Mouse (Mus musculus) adrenal gland, adult (tissue): ENCODE measurements at regions not wholly inside any gene's neighbourhood (a gene's known extent, or its start where the extent isn't known, plus 50 kb on each side); places are given as distances from the start of the nearest gene placed in this dataset.

ENCODE experiments used
- DNase-seq, 2 experiments: peaks; one replicate each; pipeline ENCODE4 v3.0.0; 2022 to 2023; ENCODE audit warnings: low spot score in 1 of 2; ENCODE audit not compliant: inconsistent age in 2 of 2

DNA sequence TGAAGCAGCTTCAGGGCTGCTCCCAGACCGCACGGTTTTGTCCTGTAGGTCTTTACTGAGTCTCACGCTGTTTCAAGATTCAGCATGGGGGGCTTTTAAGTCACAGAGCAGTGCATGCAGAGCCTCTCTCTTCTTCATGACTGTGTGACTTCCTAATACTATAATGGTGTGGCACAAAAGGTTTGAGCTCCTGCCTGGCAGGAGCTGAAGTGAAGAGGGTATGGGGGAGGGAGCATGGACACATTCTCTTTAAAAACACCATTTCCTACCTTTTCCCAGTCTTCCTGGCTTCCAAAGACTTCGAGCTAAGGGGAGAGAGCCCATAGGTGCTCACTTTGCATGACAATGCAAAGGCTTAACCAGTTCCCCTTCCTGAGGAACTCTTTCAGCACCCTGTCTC lies 934.9 kb upstream of the Gm5150 start:
- no peak for DNase-seq

DNA sequence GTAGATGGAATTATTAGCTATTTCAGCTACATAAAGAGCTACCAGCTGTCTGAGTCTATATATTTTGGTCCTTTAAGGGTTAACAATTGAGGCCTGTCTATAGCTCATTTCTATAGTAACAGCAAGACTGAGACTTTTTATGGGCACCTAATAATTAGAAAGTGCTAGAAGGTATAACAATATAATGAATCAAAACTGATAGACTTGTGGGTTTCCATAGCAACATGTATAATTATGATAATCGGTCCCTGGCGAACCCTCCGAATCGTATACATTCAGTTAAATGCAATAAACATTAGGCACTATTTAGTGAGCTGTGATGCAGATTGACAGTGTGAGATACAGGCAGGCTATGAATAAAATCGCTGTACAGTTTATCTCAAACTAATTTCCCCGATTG lies 933.3 kb upstream of the Gm5150 start:
- DNase-seq = no peak

DNA sequence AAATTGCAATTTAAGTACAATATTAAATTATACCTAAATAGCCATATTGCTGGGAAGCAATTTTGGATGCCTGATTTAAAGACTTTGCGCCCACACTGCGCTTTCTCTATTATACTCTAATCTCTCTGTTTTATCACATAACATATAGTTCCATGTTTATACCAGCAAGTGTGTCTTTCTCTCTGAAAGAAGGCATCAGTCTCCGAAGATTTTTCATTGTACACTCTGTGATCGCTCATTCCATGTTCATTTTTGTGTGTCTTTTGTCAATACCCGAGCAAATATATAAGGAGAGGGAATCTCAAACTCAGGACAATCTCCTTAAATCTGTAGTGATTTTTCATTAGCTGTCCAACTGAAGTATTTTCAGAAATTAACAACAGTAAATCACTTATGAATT lies 932.9 kb upstream of the Gm5150 start:
- no peak for DNase-seq

DNA sequence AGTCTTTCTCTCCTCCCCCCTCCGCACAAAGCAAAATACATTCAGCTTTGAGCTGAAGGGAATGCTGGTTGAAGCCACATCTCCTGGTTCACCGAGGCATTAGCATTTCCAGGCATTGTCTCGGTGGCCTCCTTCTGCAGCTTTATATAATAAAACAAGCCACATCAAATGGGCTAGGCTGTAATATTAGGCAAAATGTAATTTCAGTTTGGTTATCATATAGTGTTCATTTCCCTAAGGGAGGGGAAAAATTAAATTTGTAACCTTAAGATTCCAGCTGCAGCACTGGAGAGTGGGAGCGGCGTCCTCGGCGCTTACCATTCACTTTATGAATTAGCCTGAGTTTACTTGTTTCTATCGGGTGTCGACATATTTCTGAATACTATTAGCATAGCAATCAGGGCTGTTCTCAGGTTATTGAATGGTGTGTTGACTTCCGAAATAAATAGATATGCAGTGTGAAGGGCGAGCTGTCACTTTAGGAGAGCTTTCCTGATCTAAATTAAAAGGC lies 932.3 kb upstream of the Gm5150 start:
- DNase-seq = no peak

DNA sequence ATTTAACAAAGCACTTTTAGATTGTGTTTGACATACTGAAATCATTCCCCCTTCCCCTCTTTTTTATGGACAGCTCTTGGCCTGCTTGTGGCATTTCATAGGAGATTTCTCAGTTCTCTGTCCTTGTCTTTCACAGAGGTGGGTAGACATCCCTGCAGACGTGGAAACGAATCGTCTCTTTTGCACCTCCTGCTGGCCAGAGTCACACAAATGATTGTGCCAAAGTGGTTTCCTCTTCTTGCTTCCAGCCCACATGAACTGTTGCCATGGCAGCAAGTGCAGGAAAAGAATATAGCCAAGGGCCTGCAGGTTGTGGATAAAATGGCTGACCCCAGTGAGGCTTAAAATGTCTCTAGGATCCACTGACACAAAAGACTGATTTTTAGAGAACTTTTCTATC lies 924.1 kb upstream of the Gm5150 start:
- no peak for DNase-seq

DNA sequence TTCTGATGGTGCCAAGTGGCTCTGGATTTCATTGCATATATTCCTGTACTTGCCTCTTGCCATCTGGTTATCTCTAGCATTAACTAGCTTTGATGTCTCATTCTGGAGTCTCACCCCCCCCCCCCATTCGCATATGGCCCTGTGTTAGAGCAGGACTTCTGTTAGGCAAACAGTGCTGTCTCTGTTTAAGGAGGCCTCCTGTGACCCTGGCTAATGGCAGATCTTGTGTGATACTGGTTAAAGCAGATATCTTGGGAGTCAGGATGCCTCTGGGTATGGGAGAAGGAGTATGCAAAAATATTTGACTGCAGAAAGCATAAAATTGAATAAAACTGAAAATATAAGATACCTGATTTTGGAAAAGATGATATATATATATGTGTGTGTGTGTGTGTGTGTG lies 923.6 kb upstream of the Gm5150 start:
- DNase-seq = no peak

DNA sequence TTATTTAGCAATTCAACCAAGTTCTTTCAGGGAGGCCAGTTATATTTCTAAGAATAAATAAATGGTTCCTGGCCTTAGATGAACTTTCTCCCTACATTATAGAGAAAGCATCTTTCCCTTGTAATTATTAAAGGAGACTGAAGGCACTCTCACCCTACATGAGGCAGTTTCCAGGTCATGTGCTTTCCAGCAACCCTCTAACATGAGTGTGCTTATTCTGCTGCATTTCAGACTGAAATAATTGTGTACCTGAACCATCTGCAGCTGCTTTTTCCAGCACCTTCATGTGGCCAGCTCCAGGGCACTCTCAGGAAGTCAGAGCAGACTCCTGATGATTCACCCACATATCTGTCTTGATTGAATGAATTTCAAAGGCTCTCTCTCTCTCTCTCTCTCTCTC lies 917.8 kb upstream of the Gm5150 start:
- no peak for DNase-seq

DNA sequence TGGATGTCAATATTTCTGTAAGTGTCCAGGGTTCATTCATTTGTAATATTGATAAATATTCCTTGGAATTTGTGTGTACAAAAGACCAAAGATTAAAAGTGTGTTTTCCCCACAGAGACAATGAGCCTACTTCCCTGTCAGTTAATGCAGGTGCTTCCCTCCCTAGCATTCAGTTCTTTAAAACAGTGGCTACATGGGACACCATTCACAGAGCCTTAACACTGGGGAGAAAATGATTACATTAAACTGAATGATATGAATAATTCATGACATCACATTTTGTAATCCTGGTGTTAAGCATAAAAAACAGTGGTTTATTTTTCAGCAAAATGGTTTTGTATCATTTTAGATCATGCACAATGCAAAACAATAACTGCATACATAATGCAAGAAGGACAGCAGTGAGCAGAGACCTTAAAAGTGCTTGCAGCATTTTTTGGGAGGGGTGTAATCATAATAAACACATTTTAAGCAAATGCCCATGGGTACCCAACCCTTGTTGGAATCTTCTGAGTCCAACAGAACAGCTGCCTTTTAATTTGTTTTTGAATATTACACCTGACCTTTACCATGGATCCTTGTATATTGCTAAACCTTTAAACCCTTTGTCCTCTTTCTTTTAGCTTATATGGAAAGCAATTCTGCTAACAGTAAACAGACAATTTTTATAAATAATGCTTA lies 917.1 kb upstream of the Gm5150 start:
- no peak for DNase-seq

DNA sequence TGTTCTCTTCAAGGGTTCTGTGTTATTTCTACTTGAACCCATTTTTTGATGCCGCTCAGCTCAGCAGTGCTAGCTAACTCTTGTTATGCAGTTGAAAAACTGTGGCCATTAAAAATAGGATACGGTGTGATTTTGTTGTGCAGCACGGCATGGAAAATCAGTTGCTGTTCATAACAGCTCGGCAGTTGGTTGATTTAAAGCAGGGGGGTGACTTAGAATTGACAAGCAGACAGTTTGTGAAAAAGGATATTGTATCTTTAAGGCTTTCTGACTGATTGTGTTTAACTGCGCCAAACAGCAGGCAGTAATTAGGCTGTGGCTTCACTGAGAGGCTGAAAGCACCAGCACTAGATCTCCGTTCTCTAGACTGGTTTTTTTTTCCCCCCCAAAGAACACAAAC lies 915.1 kb upstream of the Gm5150 start:
- DNase-seq = no peak

DNA sequence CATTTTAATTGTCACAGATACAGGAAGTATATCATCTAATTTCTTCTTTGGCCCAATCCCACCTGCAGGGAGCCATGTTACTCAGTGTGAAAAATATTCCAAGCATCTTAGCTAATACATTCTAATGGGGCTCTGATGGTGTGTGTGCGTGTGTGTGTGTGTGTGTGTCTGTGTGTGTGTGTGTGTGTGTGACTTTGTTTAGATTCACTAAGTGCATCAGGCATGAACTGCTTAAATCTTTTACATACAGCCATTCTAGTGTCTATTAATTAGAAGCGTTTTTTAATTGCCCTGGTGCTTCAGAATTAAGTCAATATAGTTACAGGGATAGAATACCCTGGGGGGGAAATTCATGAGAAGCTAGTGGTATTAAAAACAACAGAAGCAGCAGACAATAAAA lies 912.1 kb upstream of the Gm5150 start:
- no peak for DNase-seq

DNA sequence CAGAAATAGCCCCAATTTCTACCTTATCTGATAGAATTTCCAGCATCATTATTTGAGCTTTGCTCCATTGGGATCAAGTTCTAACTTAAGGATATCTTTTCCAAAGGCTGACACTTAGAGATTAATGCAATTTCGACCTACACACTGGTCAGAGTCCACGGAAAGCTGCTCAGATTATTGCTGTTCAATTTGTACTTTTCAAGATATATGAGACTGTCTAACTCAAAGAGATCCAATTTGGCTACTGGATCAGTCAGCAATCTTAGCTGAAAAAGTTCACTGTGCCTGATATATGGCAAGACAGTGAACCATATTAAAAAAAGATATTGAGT lies 909.8 kb upstream of the Gm5150 start:
- DNase-seq = no peak

DNA sequence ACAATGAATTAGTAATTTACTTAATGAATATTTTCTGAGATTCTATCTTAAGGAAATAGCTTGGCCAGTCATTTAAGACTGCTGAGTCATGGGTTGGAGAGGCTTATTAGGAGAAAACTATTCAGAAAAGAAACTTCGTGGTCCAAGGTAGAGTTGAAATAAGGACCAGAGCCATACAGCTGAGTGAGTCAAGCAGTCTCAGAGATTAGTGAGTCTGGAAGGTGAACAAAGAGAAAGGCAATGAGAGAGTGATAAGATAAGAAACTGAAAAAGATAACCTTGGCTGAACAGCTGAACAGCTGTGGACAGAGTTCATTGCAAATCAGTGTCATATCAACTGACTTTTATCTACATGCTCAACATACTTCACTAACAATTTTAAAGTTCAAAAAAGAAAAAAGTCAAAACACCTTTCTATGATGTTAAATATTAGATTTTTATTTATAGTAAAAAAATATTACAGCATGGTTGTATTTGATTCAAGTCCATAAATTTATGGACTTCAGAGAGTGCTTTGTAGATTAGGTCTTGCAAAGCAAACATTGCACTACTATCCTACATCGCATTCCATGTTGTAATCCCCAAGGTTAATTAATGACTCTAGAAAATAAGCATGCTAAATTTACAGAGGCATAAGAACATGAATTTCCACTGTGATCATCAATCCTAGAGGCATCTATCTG lies 909.3 kb upstream of the Gm5150 start:
- DNase-seq = peak in 1 of 2 experiments; percentile 22

DNA sequence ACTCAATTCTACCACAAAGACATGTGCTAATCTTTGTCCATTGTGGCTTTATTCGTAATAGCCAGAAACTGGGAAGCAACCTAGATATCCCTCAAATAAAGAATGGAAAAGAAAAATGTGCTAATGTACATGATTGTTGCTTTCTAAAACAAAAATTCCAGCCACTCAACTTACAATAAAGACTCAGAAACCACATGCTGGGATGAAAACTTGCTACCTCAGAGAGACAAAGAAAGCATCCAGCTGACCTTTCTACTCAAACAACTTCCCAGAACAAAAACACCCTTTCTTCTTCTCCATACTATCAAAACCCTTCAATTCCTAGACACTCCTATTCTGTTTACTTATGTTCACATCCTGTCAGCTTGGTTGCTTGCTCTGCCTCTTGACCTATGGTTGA lies 881.9 kb upstream of the Gm5150 start:
- no peak for DNase-seq

DNA sequence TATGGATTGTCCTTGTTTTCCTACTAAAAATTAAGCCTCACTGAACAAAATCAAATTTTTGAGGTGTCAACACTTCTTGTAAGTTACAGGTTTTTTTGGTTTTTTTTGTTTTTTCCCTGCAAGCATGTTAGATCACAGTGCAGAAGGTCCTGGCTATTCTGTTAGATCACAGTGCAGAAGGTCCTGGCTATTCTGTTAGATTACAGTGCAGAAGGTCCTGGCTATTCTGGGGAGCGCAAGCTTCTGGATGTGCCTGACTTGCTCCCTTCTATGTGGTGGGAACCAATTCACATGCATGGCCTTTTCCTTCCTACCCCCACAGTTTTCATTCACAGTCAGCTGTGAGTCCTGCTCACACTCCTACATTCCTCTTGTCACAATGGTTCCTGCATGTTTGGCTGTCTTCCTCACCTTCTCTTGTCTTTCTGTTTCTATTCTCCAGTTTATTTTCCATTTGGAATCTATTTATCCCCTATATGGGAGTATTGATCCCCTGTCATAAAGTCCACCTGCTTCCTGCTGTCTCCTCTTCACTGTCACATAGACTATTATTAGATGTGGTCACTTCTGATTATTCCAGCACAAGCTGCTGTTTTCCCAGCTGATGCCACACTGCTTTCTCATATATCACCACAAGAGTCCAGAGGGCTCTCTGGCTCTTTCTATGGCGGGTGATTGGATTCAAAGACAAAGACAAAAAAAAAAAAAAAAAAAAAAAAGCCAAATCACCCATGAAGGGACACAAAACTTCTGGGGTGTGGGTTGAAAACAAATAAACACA lies 866.3 kb upstream of the Gm5150 start:
- DNase-seq = no peak

DNA sequence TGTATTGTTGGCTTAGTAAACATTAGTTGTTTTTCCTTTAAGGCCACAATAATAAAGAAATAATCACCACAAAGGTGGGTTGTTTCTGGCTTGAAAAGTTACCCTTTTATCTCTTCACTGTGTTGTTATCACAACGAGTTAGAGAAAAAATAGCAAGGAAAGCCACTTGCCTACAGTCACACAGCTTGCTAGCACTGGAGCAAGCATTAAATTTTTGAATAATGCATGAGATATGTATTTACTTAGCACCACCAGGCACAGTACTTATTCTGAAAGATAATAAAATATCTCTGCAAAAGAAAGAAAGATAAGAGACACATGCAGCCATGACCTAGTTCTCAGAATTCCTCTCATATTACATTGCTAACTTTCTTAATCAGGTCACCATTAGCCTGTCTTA lies 853.8 kb upstream of the Gm5150 start:
- DNase-seq = peak in 1 of 2 experiments; percentile 22

DNA sequence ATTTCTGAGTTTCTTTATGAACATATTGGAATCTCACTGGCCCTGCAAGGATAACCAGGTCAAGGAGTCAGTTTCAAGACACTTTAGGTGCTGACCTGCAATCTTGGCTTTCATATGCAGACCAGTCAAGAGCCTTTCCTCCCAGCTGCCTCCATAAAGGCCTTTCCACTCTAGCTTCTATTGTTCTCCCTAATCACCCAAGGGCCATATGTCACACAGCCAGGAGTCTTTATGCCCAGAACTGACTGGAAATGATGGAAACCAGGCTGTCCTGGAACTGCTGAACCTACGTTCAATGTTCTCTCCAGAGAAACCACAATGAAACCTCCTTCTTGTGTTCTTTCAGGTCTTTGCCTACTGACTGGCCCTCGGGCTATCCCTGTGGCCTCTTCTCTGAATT lies 852.7 kb upstream of the Gm5150 start:
- no peak for DNase-seq

DNA sequence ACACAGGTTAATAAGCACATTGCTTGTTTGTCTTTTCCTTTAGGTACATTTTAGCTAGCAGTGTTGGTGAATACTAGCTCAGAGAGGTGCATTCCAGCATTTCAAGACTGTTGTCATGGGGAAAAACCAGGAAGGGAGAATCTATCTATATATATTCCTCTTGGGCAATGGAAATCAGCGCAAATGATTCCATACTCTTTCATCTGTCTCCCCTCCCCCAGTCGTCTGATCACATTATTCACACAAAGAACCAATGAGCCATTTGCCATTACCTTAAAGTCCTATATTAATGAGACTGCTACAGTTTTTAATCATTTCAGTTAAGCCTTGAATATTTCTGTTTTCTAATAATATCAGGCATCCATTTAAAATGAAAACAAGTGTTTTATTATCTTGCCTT lies 849.0 kb upstream of the Gm5150 start:
- no peak for DNase-seq

DNA sequence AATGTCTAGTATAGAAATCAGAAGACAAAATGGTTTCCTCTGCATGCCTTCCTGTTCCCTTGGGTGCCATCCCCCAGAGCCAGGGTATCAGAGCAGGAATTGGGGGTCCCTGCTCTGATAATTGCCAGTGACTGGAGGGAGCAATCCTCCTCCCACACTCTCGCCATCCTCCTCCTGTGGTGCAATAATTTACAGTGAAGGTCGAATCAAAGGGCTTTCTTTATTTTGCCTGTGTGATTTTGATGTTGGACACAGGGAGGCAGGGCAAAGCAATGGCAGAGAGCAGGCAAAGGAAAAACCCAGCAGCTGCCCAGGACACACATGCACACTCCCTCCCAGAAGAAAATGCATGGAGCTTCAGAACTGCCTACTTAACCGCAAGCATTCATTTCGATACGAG lies 847.8 kb upstream of the Gm5150 start:
- DNase-seq = peak in 1 of 2 experiments; percentile 23

DNA sequence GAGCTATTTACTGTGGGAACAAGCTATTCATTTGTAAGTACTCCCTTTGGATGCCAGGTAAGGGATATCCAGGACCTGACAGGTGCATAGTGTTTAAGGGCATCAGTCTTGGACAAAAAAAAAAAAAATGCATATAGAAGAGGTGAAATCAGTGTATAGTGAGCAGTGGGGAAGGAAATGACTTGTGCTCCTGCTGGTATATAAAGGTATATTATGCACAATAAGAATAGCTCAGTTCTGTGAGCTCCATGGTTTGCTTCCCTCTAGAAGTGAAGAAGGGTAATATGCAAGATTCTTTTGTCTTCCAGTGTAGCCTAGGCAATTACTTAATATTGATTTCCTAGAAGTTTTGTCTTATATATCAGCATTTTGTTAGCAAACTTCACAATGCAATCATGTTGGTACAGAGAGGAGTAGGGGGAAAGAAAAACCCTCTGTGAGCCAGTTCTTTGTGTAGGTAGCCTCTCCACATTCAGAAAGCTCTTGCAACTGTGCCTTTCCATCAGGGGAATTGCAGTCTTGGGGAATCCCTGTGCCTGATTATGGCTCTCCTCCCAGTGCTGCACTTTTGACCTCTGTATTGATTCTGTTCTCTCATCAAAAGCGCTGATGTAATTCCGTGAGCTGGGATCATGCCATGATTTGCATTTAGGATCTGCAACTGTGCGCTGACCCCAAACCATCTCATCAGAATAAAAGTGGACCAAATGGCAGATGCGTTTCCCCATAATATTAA lies 840.7 kb upstream of the Gm5150 start:
- DNase-seq = no peak

DNA sequence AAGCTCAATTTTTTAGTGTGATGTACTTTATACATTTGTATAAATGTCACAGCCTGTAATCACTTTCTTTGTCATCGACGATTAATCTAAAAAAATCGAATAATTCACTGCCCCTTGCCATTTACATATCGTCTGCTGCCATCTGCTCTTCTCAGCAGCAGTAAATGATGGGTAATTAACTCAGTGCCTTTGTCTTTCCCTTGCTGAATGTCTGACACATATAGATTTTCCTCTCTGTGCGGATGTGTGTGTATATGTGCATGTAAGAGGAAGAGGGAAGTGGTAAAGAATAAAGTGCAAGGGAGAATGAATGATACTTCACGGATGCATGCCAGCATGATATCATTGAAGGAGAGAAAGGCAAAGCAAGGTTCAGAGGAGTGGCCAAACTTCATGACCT lies 814.3 kb upstream of the Gm5150 start:
- no peak for DNase-seq
